Mouse (Mus musculus): ENCODE measurements around the gene Ykt6. TPM values are rescaled to one million over a fixed set of nuclear protein-coding genes. Genes with fewer than 3 reads are reported as not detected.
"Not testable (repeated sequence)": the region's sequence is repeated elsewhere in the genome, so short reads cannot be mapped to it uniquely, and the experiment has no call there.

Gene Ykt6
- polyA plus RNA-seq, 1 experiment, result 84.5 TPM

GRCm38 (mm10) chr11:5926696-5927220 lies 28.7 kb upstream of the Ykt6 start:
- no peaks in the 10 kb centered on the region for H3K4me1 ChIP-seq (ENCODE audit: control insufficient read depth, insufficient read depth, insufficient read length, low read length)
- H3K27ac ChIP-seq (ENCODE audit: insufficient read depth, low read depth, low read length), result no peak overlapping the region
- H3K27me3 ChIP-seq (ENCODE audit: control insufficient read depth, insufficient read depth, low read length), result no peaks in the 10 kb centered on the region
- H3K4me3 ChIP-seq (ENCODE audit: low read depth, low read length), result no peak overlapping the region
- TF ChIP-seq POLR2A (IDR thresholded peaks at IDR 0.05; ENCODE audit: low read depth, low read length), result no peak
- no peak for TF ChIP-seq CTCF (IDR thresholded peaks at IDR 0.05; ENCODE audit: extremely low read depth, insufficient read length, insufficient replicate concordance, low read depth, low read length)
- H3K36me3 ChIP-seq (ENCODE audit: control insufficient read depth, insufficient read depth, low read length), result no peaks in the 10 kb centered on the region
- WGBS, result 62% methylated on average over 3 of the region's 3 CpGs

GRCm38 (mm10) chr11:5930578-5930977 lies 24.9 kb upstream of the Ykt6 start:
- Histone ChIP-seq H3K4me1 (ENCODE audit: control insufficient read depth, insufficient read depth, insufficient read length, low read length) (no peaks in the 10 kb centered on the region), H3K27ac (ENCODE audit: insufficient read depth, low read depth, low read length) (no peak overlapping the region), H3K27me3 (ENCODE audit: control insufficient read depth, insufficient read depth, low read length) (no peaks in the 10 kb centered on the region), H3K4me3 (ENCODE audit: low read depth, low read length) (no peak overlapping the region), H3K36me3 (ENCODE audit: control insufficient read depth, insufficient read depth, low read length) (no peaks in the 10 kb centered on the region)
- TF ChIP-seq CTCF (IDR thresholded peaks at IDR 0.05; ENCODE audit: extremely low read depth, insufficient read length, insufficient replicate concordance, low read depth, low read length) (no peak), POLR2A (IDR thresholded peaks at IDR 0.05; ENCODE audit: low read depth, low read length) (no peak)
- 71% methylated on average over 1 of the region's 1 CpGs for WGBS

- not testable (repeated sequence) for H3K27ac ChIP-seq (ENCODE audit: insufficient read depth, low read depth, low read length); H3K4me1 ChIP-seq (ENCODE audit: control insufficient read depth, insufficient read depth, insufficient read length, low read length); H3K4me3 ChIP-seq (ENCODE audit: low read depth, low read length); H3K27me3 ChIP-seq (ENCODE audit: control insufficient read depth, insufficient read depth, low read length); H3K36me3 ChIP-seq (ENCODE audit: control insufficient read depth, insufficient read depth, low read length)
- 91% methylated on average over 6 of the region's 6 CpGs for WGBS
Observed at GRCm38 (mm10) chr11:5931947-5932346, 23.5 kb upstream of the Ykt6 start.

- 92% methylated on average over 11 of the region's 11 CpGs for WGBS
- not testable (repeated sequence) for H3K4me1 ChIP-seq (ENCODE audit: control insufficient read depth, insufficient read depth, insufficient read length, low read length); H3K36me3 ChIP-seq (ENCODE audit: control insufficient read depth, insufficient read depth, low read length); H3K27me3 ChIP-seq (ENCODE audit: control insufficient read depth, insufficient read depth, low read length); H3K27ac ChIP-seq (ENCODE audit: insufficient read depth, low read depth, low read length); H3K4me3 ChIP-seq (ENCODE audit: low read depth, low read length)
Observed at GRCm38 (mm10) chr11:5934531-5934930, 21.0 kb upstream of the Ykt6 start.

- Histone ChIP-seq H3K36me3 (ENCODE audit: control insufficient read depth, insufficient read depth, low read length) (no peaks in the 10 kb centered on the region), H3K27me3 (ENCODE audit: control insufficient read depth, insufficient read depth, low read length) (no peaks in the 10 kb centered on the region), H3K4me3 (ENCODE audit: low read depth, low read length) (no peak overlapping the region), H3K4me1 (ENCODE audit: control insufficient read depth, insufficient read depth, insufficient read length, low read length) (no peaks in the 10 kb centered on the region), H3K27ac (ENCODE audit: insufficient read depth, low read depth, low read length) (no peak overlapping the region)
- WGBS, result 86% methylated on average over 6 of the region's 6 CpGs
- no peak for TF ChIP-seq CTCF (IDR thresholded peaks at IDR 0.05; ENCODE audit: extremely low read depth, insufficient read length, insufficient replicate concordance, low read depth, low read length)
- TF ChIP-seq POLR2A (IDR thresholded peaks at IDR 0.05; ENCODE audit: low read depth, low read length), result no peak
Observed at GRCm38 (mm10) chr11:5942966-5943365, 12.5 kb upstream of the Ykt6 start.

- Histone ChIP-seq H3K36me3 (ENCODE audit: control insufficient read depth, insufficient read depth, low read length) (no peaks in the 10 kb centered on the region), H3K4me3 (ENCODE audit: low read depth, low read length) (no peak overlapping the region), H3K4me1 (ENCODE audit: control insufficient read depth, insufficient read depth, insufficient read length, low read length) (no peaks in the 10 kb centered on the region), H3K27me3 (ENCODE audit: control insufficient read depth, insufficient read depth, low read length) (no peaks in the 10 kb centered on the region), H3K27ac (ENCODE audit: insufficient read depth, low read depth, low read length) (no peak overlapping the region)
- no peak for TF ChIP-seq CTCF (IDR thresholded peaks at IDR 0.05; ENCODE audit: extremely low read depth, insufficient read length, insufficient replicate concordance, low read depth, low read length)
- TF ChIP-seq POLR2A (IDR thresholded peaks at IDR 0.05; ENCODE audit: low read depth, low read length), result no peak
- 41% methylated on average over 2 of the region's 2 CpGs for WGBS
Observed at GRCm38 (mm10) chr11:5945096-5945495, 10.4 kb upstream of the Ykt6 start.

GRCm38 (mm10) chr11:5947796-5948195 lies 7.7 kb upstream of the Ykt6 start:
- no peak for TF ChIP-seq POLR2A (IDR thresholded peaks at IDR 0.05; ENCODE audit: low read depth, low read length)
- TF ChIP-seq CTCF (IDR thresholded peaks at IDR 0.05; ENCODE audit: extremely low read depth, insufficient read length, insufficient replicate concordance, low read depth, low read length), result no peak
- Histone ChIP-seq H3K27ac (ENCODE audit: insufficient read depth, low read depth, low read length) (no peak overlapping the region), H3K27me3 (ENCODE audit: control insufficient read depth, insufficient read depth, low read length) (no peaks in the 10 kb centered on the region), H3K4me3 (ENCODE audit: low read depth, low read length) (no peak overlapping the region), H3K4me1 (ENCODE audit: control insufficient read depth, insufficient read depth, insufficient read length, low read length) (no peaks in the 10 kb centered on the region), H3K36me3 (ENCODE audit: control insufficient read depth, insufficient read depth, low read length) (no peaks in the 10 kb centered on the region)
- WGBS, result 56% methylated on average over 4 of the region's 4 CpGs
